Mouse (Mus musculus): ENCODE data around the gene Ldlrad3.

The Ldlrad3 gene

DNA sequence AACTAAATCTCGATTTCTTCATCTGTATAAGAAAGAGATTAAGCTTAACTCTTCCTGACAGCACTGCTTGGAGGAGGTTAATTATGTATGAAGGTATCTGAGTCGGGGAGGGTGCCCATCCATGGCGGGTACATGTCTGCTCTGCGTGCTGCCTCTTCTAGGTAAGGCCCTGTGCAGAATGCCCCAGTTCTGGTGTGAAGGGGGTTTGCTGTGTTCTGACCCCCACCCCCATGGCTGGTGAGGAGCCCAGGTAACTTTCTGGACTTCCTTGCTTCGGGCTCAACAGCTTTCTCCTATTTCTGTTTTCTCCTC, 279.9 kb downstream of the Ldlrad3 start:
- DNase-seq (ENCODE audit: low read depth, low spot score), result no peak

DNA sequence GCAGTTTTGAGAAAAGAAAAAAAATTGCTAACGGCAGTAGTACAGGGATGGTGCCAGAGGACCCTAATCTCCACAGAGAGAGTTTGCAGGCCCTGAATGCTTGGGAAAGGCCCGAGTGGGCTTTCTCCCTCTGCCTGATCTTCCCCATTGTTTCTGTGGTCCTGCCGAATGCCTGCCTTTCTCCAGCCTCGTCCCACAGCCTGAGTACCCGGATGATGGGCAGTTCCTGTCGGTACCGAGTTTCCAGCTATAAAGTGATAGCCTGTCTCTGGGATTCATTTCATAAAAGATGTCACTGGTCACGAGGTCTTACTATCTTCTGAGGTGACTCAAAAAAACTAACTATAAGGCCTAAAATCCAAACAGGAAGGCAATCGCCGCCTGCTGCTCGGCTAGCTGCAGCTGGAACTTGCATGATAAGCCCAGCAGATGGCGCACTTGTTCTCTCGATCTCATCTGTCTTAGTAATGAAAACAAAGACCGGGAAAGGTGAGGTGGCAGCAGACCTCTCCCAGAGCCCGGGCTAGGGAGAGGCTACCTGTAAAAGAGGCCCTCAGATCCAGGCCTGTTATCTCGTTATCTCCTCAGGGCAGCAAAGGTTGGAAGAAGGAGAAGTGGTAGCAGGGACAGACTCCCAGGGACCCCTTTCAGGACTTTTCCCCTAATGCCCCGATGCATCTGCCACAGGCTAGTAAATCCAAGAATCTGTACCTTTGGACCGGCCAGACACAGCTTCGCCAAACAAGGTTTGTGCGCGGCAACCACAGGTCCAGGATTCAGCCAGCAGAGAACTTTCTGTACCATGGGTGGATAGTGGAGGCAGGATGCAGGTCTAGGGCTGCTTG, 280.4 kb downstream of the Ldlrad3 start:
- DNase-seq (ENCODE audit: low read depth, low spot score), result peak; percentile 73

DNA sequence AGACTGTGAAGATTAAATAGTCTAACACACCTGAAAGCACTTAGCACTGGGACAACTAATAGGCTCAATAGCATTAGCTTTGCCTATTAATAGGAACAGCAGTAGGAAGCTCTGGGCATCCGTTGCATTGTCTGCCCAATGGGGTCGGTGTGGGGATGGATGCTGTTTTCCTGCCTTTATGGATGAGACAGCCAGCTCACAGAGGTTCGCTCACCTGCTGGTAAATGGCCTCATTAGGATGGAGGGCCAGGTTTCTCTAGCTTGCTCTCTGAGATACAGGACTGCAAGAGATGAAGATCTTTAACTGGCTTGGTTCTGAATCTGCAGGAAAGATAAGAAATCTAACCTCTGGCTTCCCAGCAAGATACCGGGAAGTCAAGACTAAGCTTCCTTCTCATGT, 284.0 kb downstream of the Ldlrad3 start:
- DNase-seq (ENCODE audit: low read depth, low spot score), result no peak

Measured in embryo, embryonic 11.5 days (tissue).